Mouse (Mus musculus) stomach, postnatal 0 days (tissue): ENCODE measurements around the gene Pheta1. TPM values are rescaled to one million over a fixed set of nuclear protein-coding genes. Genes with fewer than 3 reads are reported as not detected.

Source experiments
- ATAC-seq: fragments of 200-750 bp; cut with Nextera tagmentation; 2 replicates; pipeline ENCODE4 v1.8.0; 2017; ENCODE audit not compliant: low FRiP score, low TSS enrichment
- DNase-seq: peaks from one replicate; pipeline ENCODE4 v3.0.0-alpha.2; 2016; ENCODE audit warnings: low spot score
- H3K27ac ChIP-seq: fragments of 300-500 bp; sonication (generic); replicated peaks from 2 replicates; pipeline ENCODE4 v1.5.1; 2014; ENCODE audit warnings: mild to moderate bottlenecking, control low read depth
- H3K27me3 ChIP-seq: fragments of 300-500 bp; sonication (generic); 2 replicates; pipeline ENCODE4 v1.6.1; 2014; ENCODE audit warnings: low read length; ENCODE audit not compliant: control insufficient read depth, insufficient read depth
- H3K36me3 ChIP-seq: fragments of 300-500 bp; sonication (generic); 2 replicates; pipeline ENCODE4 v1.6.1; 2014; ENCODE audit warnings: low read length, mixed read lengths; ENCODE audit not compliant: control insufficient read depth, insufficient read depth
- H3K4me1 ChIP-seq: fragments of 300-500 bp; sonication (generic); replicated peaks from 2 replicates; pipeline ENCODE4 v1.6.1; 2014; ENCODE audit warnings: antibody characterized with exemption; ENCODE audit not compliant: control insufficient read depth, insufficient read depth
- H3K4me2 ChIP-seq: fragments of 300-500 bp; sonication (generic); replicated peaks from 2 replicates; pipeline ENCODE4 v1.6.1; 2014; ENCODE audit warnings: low read depth, mild to moderate bottlenecking, control low read depth, moderate library complexity
- H3K4me3 ChIP-seq: fragments of 300-500 bp; sonication (generic); 2 replicates; pipeline ENCODE4 v1.5.1; 2014; ENCODE audit warnings: low read depth, low read length, control low read depth
- H3K9ac ChIP-seq: fragments of 300-500 bp; sonication (generic); 2 replicates; pipeline ENCODE4 v1.6.1; 2014; ENCODE audit warnings: mild to moderate bottlenecking, low read length, control low read depth, mixed read lengths
- H3K9me3 ChIP-seq: fragments of 300-500 bp; sonication (generic); 2 replicates; pipeline ENCODE4 v1.6.1; 2016; ENCODE audit warnings: low read length; ENCODE audit not compliant: control insufficient read depth
- CTCF ChIP-seq: IDR thresholded peaks from 2 replicates; pipeline ENCODE4 v1.5.1; 2016; ENCODE audit warnings: antibody characterized with exemption, low read depth, mild to moderate bottlenecking, moderate library complexity
- EP300 ChIP-seq: optimal IDR thresholded peaks from 2 replicates; pipeline ENCODE3; 2016; ENCODE audit warnings: antibody characterized with exemption
- WGBS: fragments of 180-500 bp; shearing (Covaris S2); extraction: QIAGEN DNeasy Blood & Tissue Kit; methylation state at CpG from one replicate; pipeline ENCODE4 v1.1.7; 2014; 5-methylcytosine and 5-hydroxymethylcytosine counted together
- polyA plus RNA-seq: library from polyadenylated mRNA; unstranded; fragments of >200 nt; fragmentation: Nextera tagmentation; extraction: Ambion mirVana; gene quantifications from 2 replicates; pipeline ENCODE4 v1.2.1, GENCODE M21; 2015

Gene Pheta1
- 24.3 and 26.7 TPM in 2 replicates for polyA plus RNA-seq

DNA sequence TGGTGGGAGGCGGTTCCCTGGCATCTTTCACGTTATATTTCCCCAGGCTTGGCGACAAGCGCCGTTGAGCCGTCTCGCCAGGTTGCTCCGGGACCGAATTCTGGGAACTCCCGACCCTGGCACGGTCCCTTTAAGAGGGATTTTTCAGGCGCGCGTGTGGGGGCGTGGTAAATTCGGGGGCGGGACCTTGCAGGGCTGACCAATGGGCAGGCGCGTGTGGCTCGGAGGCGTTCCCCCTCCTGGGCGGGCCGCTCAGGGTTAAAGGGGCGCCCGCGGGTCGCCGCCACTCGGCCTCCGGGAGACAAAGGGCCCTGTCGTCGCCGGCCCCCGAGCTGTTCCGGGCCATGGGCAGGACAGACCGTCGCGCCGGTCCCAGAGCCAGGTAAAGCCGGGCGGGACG lies at the start of gene Pheta1:
Pheta1 (plus strand) TSS at position 242 of the 400 bp plus-strand sequence.
- Histone ChIP-seq H3K27ac (peak within 1 kb of the TSS; percentile 87), H3K9ac (peak within 1 kb of the TSS; percentile 83), H3K27me3 (no peaks in the 10 kb centered on the region), H3K4me2 (peak within 1 kb of the TSS; percentile 74), H3K4me1 (peaks cover 4% of the 10 kb centered on the region), H3K9me3 (no peaks in the 10 kb centered on the region), H3K36me3 (peaks cover 4% of the 10 kb centered on the region; the same call in 1 of the 2 replicates), H3K4me3 (peak within 1 kb of the TSS; percentile 90)
- ATAC-seq, result peak; percentile 84
- peak; percentile 96 for DNase-seq
- WGBS, result under 1% methylated on average over 32 of the region's 42 CpGs
- TF ChIP-seq CTCF (no peak), EP300 (peak; percentile 53)

GRCm38 (mm10) chr5:121807186-121807585 lies 41.6 kb upstream of the Pheta1 start:
- Histone ChIP-seq H3K9me3 (no peaks in the 10 kb centered on the region), H3K9ac (no peak overlapping the region), H3K4me2 (no peak overlapping the region), H3K36me3 (peaks cover 18% of the 10 kb centered on the region), H3K4me3 (no peak overlapping the region), H3K27ac (peak overlapping the region; percentile 41; the same call in 1 of the 2 replicates), H3K27me3 (no peaks in the 10 kb centered on the region), H3K4me1 (no peaks in the 10 kb centered on the region)
- 54% methylated on average over 3 of the region's 3 CpGs for WGBS
- TF ChIP-seq CTCF (no peak), EP300 (no peak)
- ATAC-seq (no peak), DNase-seq (no peak)

- WGBS, result 88% methylated on average over 2 of the region's 2 CpGs
- Histone ChIP-seq H3K27ac (no peak overlapping the region), H3K4me1 (no peaks in the 10 kb centered on the region), H3K9me3 (no peaks in the 10 kb centered on the region), H3K4me3 (no peak overlapping the region), H3K4me2 (no peak overlapping the region), H3K27me3 (no peaks in the 10 kb centered on the region), H3K9ac (no peak overlapping the region), H3K36me3 (peaks cover 13% of the 10 kb centered on the region)
- ATAC-seq, result no peak
- no peak for DNase-seq
- TF ChIP-seq CTCF, result no peak
- no peak for TF ChIP-seq EP300
Observed at GRCm38 (mm10) chr5:121808202-121808601, 40.6 kb upstream of the Pheta1 start.

- WGBS, result 55% methylated on average over 5 of the region's 5 CpGs
- Histone ChIP-seq H3K4me3 (no peak overlapping the region), H3K4me1 (no peaks in the 10 kb centered on the region), H3K27ac (no peak overlapping the region), H3K9me3 (no peaks in the 10 kb centered on the region), H3K36me3 (peaks cover 18% of the 10 kb centered on the region), H3K9ac (no peak overlapping the region), H3K4me2 (no peak overlapping the region), H3K27me3 (no peaks in the 10 kb centered on the region)
- no peak for TF ChIP-seq CTCF
- no peak for ATAC-seq
- DNase-seq, result no peak
Observed at GRCm38 (mm10) chr5:121809667-121810224, 39.0 kb upstream of the Pheta1 start.

- Histone ChIP-seq H3K4me3 (no peak overlapping the region), H3K4me1 (no peaks in the 10 kb centered on the region), H3K9ac (no peak overlapping the region), H3K27ac (no peak overlapping the region), H3K27me3 (no peaks in the 10 kb centered on the region), H3K9me3 (no peaks in the 10 kb centered on the region), H3K36me3 (peaks cover 18% of the 10 kb centered on the region), H3K4me2 (no peak overlapping the region)
- TF ChIP-seq EP300 (no peak), CTCF (no peak)
- WGBS, result 85% methylated on average over 17 of the region's 17 CpGs
- ATAC-seq, result peak; percentile 10; the same call in 1 of the 2 replicates
- no peak for DNase-seq
Observed at GRCm38 (mm10) chr5:121810331-121811151, 38.2 kb upstream of the Pheta1 start.

GRCm38 (mm10) chr5:121811485-121811931 lies 37.3 kb upstream of the Pheta1 start:
- ATAC-seq (no peak), DNase-seq (no peak)
- Histone ChIP-seq H3K27me3 (no peaks in the 10 kb centered on the region), H3K27ac (no peak overlapping the region), H3K9me3 (no peaks in the 10 kb centered on the region), H3K4me1 (no peaks in the 10 kb centered on the region), H3K9ac (no peak overlapping the region), H3K4me3 (no peak overlapping the region), H3K4me2 (no peak overlapping the region), H3K36me3 (peaks cover 21% of the 10 kb centered on the region)
- WGBS, result 73% methylated on average over 5 of the region's 5 CpGs
- TF ChIP-seq EP300 (no peak), CTCF (no peak)
